Mouse (Mus musculus) lung, adult 2 months (tissue): ENCODE data around the gene Wasf3. TPM values are rescaled to one million over a fixed set of nuclear protein-coding genes. Genes with fewer than 3 reads are reported as not detected.
A peak's percentile ranks its signal among the peaks of the same experiment; 100 is the strongest.

Source experiments
- DNase-seq: peaks from one replicate; pipeline ENCODE4 v3.0.0; 2022
- H3K4me1 ChIP-seq: fragments of 200-500 bp; 2 replicates; pipeline ENCODE4 v1.6.1; 2011; ENCODE audit warnings: low read length; ENCODE audit not compliant: control insufficient read depth, insufficient read depth
- H3K4me3 ChIP-seq: fragments of 200-500 bp; replicated peaks from 2 replicates; pipeline ENCODE3; 2011; ENCODE audit warnings: low read depth, mild to moderate bottlenecking, control low read depth, low read length; ENCODE audit errors: extremely low read depth
- CTCF ChIP-seq: fragments of 200-500 bp; IDR thresholded peaks from 2 replicates; pipeline ENCODE4 v1.5.1; 2011; ENCODE audit warnings: mild to moderate bottlenecking, low read length, control low read depth; ENCODE audit not compliant: insufficient read depth
- POLR2A ChIP-seq: fragments of 200-500 bp; IDR thresholded peaks from 2 replicates; pipeline ENCODE4 v1.6.1; 2011; ENCODE audit warnings: low read depth, mild to moderate bottlenecking, control low read depth, low read length, borderline replicate concordance; ENCODE audit errors: extremely low read depth
- WGBS: fragments of 180-500 bp; shearing (Covaris S2); methylation state at CpG from one replicate; pipeline ENCODE4 v1.1.7; 2018; 5-methylcytosine and 5-hydroxymethylcytosine counted together
- polyA plus RNA-seq: library from polyadenylated mRNA; depleted of rRNA; stranded (reverse); fragments of >200 nt; gene quantifications from 2 replicates; pipeline ENCODE4 v1.2.3, GENCODE M21; 2012

Wasf3 gene
- polyA plus RNA-seq, 1 experiment: 9.2 TPM

DNA sequence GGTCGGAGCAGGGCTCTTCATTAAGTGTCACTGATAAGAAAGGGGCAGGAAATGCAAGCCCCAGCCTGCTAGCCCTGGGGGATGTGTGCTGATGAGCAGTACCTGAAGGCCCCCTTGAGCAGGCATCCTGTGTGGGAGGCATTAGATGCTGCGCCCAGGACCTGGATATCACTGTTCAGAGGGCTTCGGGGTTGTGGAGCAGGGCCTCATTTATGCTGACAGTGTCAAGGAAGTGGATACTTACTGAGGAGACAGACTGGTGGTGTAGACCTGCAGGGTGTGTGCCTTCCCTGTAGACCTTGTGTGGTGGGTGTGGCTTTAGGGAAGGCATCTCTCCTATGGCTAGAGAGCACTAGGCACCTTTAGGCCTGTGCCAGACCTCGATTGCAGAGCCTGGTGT lies 29.8 kb downstream of the Wasf3 start:
- Histone ChIP-seq H3K4me3 (no peak overlapping the region), H3K4me1 (peaks cover 3% of the 10 kb centered on the region; the same call in 1 of the 2 replicates)
- DNase-seq: no peak
- TF ChIP-seq CTCF (no peak), POLR2A (no peak)
- WGBS: 63% methylated on average over 4 of the region's 4 CpGs

DNA sequence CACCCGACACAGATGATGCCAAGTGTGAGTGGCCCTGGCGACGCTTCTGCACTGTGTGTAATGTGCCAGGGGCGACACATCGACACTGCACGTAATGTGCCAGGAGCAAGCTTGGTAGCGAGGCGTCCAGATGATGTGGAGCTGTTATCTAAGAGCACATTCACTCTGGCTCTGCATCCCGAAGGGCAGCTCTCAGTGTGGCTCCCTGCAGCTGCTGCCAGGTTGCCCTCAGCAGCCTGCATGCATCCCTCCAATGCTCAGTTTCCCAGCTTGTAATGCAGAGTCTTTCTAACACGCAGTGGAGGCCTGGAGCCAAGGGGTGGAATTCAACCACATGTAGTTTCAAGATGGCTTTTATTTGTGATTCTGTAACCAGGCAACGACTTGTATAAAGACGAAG lies 30.4 kb downstream of the Wasf3 start:
- TF ChIP-seq POLR2A (no peak), CTCF (no peak)
- Histone ChIP-seq H3K4me3 (no peak overlapping the region), H3K4me1 (peaks cover 3% of the 10 kb centered on the region; the same call in 1 of the 2 replicates)
- DNase-seq: no peak
- 77% methylated on average over 12 of the region's 12 CpGs for WGBS

- 64% methylated on average over 20 of the region's 20 CpGs for WGBS
- Histone ChIP-seq H3K4me1 (peaks cover 3% of the 10 kb centered on the region; the same call in 1 of the 2 replicates), H3K4me3 (no peak overlapping the region)
- no peak for DNase-seq
- no peak for TF ChIP-seq POLR2A
- TF ChIP-seq CTCF: no peak
These were observed 31.7 kb downstream of the Wasf3 start for GRCm38 (mm10) chr5:146416331-146417110.

- TF ChIP-seq CTCF: no peak
- no peak for TF ChIP-seq POLR2A
- Histone ChIP-seq H3K4me3 (no peak overlapping the region), H3K4me1 (peaks cover 3% of the 10 kb centered on the region; the same call in 1 of the 2 replicates)
- WGBS: 41% methylated on average over 7 of the region's 7 CpGs
- no peak for DNase-seq
These were observed 33.3 kb downstream of the Wasf3 start for GRCm38 (mm10) chr5:146418092-146418491.

- Histone ChIP-seq H3K4me1 (peaks cover 2% of the 10 kb centered on the region; the same call in 1 of the 2 replicates), H3K4me3 (no peak overlapping the region)
- WGBS: 60% methylated on average over 1 of the region's 1 CpGs
- peak; percentile 29 for DNase-seq
- TF ChIP-seq POLR2A (no peak), CTCF (peak; percentile 76)
These were observed 35.3 kb downstream of the Wasf3 start for GRCm38 (mm10) chr5:146420081-146420480.

- TF ChIP-seq POLR2A: no peak
- TF ChIP-seq CTCF: no peak
- Histone ChIP-seq H3K4me3 (no peak overlapping the region), H3K4me1 (no peaks in the 10 kb centered on the region)
- DNase-seq: no peak
- 51% methylated on average over 8 of the region's 8 CpGs for WGBS
These were observed 40.0 kb downstream of the Wasf3 start for GRCm38 (mm10) chr5:146424711-146425326.

GRCm38 (mm10) chr5:146425656-146426055 lies 40.9 kb downstream of the Wasf3 start:
- no peak overlapping the region for H3K4me3 ChIP-seq

DNA sequence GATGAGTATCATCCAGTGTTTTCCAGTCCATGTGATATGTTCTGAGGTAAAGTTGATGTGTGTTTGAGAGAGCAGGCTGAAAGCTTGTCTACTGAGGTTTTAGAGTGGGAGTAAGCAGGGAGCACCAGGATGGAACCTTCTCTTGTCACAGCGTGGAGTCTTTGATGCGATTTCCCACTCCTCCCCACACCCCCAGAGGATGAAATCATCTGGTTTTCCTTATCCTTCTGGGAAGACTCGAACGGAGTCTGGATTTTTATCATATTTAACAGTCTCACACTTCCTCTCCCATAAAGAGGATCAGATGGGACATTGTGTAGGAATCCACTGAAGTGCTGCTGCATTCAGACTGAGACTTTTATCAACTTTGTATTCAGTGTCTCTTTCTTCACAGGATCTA lies 43.3 kb downstream of the Wasf3 start:
- WGBS: 62% methylated on average over 4 of the region's 4 CpGs
- Histone ChIP-seq H3K4me1 (no peaks in the 10 kb centered on the region), H3K4me3 (no peak overlapping the region)
- no peak for DNase-seq
- TF ChIP-seq CTCF (no peak), POLR2A (no peak)

More at GRCm38 (mm10) chr5:146425656-146426055, 40.9 kb downstream of the Wasf3 start:
- no peak for TF ChIP-seq CTCF
- no peak for TF ChIP-seq POLR2A
- 80% methylated on average over 4 of the region's 4 CpGs for WGBS
- no peak for DNase-seq
- no peaks in the 10 kb centered on the region for H3K4me1 ChIP-seq

DNA sequence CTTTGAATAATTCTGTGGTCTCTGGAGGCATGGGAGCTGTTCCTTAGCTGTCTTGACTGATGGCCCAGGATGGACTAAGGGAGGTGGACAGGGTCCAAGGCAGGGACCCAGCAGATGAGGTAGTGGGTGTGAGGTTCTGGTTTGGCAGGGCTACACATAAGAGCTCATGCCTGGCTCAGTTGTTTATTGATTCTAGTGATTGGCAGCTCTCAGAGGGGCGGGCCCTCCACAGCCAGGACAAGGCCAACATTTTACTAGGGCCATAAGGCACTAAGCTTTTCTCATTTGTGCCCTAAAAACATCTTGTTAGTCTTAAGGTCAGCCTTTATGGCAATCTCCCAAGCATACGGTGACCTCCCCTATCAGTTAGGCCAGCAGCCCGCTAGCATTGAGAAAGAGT lies 47.0 kb downstream of the Wasf3 start:
- TF ChIP-seq POLR2A (no peak), CTCF (no peak)
- 70% methylated on average over 3 of the region's 3 CpGs for WGBS
- no peaks in the 10 kb centered on the region for H3K4me1 ChIP-seq
- H3K4me3 ChIP-seq: no peak overlapping the region
- no peak for DNase-seq
